Mouse (Mus musculus): Measurements from ENCODE around the gene Per2. TPM values are rescaled to one million over a fixed set of nuclear protein-coding genes. Genes with fewer than 3 reads are reported as not detected.

Per2 gene
- total and polyA plus RNA-seq, 2 experiments from 2014 or later = 3.8 to 10.5 TPM

DNA sequence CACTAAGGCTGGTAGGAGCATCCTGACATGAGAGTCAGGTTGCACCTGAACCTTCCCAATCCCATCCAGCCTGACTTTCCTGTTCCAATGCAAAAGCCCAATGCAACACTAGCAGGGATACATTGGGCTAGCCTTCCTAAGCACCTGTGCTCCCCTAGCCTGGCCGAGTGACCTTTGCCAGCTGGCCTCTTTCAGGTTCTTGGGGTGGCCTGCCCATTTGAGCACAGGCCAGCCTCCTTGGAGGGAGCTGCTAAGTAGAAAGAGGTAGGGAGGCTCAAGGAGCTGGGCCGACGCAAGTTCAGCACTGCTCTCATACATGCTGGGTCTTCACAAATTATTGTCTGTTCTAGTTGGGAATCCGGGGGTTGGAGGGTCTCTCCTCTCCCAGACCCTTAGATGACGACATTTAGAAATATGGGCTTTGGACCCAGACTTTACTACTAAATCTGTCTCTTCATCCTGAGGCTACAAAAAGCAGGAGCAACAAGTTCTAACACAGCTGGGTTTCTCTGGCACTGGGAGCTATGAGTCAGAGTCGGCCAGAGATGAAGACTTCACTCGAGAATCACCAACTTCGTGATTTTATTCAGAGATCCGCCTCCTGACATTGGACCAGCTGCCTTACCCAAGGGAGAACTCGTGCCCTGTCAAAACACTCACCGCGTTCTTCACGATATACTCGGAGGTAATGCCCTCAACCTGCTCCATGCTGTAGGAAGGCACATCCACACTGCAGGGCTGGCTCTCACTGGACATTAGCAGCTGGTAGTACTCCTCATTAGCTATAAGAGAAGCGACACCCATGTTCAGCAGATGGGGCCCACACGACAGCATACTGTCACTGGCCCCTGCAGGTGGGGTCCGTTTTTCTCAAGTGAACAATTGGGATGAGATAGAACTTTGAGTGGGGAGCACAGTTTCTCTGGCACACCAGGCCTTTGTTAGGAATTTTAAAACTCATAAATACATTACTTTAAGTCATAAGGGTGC, 14.0 kb downstream of the Per2 start:
- no peak for TF ChIP-seq CTCF (IDR thresholded peaks at IDR 0.05)
- WGBS = 89% methylated on average over 17 of the region's 17 CpGs
- Histone ChIP-seq H3K4me3 (ENCODE audit: low read depth, low read length) (no peak overlapping the region), H3K4me2 (ENCODE audit: low read depth, low read length, poor library complexity, severe bottlenecking) (no peak overlapping the region), H3K27ac (ENCODE audit: low read depth, low read length) (no peak overlapping the region), H3K9ac (replicated peaks; ENCODE audit: low read length, poor library complexity, severe bottlenecking) (no peak overlapping the region), H3K27me3 (ENCODE audit: insufficient read depth, low read length) (no peaks in the 10 kb centered on the region), H3K9me3 (ENCODE audit: low read length) (no peaks in the 10 kb centered on the region), H3K36me3 (ENCODE audit: insufficient read depth, low read length) (peaks cover 55% of the 10 kb centered on the region), H3K4me1 (ENCODE audit: insufficient read depth, low read length) (no peaks in the 10 kb centered on the region)
- ATAC-seq (ENCODE audit: low FRiP score) (no peak), DNase-seq (ENCODE audit: low spot score) (no peak)

DNA sequence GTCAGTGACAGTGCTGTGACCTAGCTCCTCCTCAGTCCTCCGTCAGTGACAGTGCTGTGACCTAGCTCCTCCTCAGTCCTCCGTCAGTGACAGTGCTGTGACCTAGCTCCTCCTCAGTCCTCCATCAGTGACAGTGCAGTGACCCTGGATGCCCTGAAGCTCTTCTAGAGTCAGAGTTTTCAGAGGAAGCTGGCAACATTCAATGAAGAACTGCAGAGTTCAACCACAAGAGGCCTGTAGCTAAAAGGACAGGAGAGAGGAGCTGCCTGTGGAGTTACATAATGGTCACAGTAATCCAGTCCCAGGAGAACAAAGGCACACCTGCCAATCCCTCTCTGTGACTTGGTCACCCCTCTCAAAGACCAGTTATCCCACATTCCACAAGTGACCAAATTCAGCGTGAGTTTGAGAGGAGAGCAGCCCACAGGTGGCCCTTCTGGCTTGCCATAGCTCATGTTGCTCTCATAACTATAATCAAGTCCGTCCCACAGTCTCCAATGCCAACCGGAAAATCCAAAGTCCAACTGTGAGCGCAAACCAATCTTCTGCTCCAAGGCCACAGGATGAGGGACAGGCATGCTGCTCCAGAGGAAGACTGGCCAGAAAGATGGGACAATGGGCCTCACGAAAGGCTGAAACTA, 16.7 kb downstream of the Per2 start:
- TF ChIP-seq CTCF (IDR thresholded peaks at IDR 0.05) = no peak
- WGBS = 62% methylated on average over 6 of the region's 7 CpGs

DNA sequence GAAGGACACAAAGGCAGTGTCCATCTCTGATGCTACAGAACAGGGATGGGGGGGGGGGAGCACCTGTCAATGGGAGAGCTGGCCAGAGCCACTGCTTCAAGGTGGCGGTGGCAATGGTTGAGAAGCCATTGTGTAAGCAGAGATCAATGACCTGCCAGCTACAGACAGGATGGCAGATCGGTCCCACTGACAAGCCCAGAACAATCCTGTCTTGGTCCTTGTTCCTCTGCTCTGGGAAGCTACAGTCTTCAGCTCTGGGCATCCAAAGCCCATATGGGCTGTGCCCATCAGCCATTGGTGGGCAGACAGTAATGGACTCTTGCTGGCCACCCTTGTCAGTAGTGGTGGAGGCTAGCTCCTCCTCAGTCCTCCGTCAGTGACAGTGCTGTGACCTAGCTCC, 17.3 kb downstream of the Per2 start:
- H3K4me3 ChIP-seq (ENCODE audit: low read depth, low read length) = no peak overlapping the region
- 94% methylated on average over 3 of the region's 3 CpGs for WGBS
- no peak for ATAC-seq (ENCODE audit: low FRiP score)
- peaks cover 38% of the 10 kb centered on the region for H3K36me3 ChIP-seq (ENCODE audit: insufficient read depth, low read length)
- no peak overlapping the region for H3K9ac ChIP-seq (replicated peaks; ENCODE audit: low read length, poor library complexity, severe bottlenecking)
- H3K9me3 ChIP-seq (ENCODE audit: low read length) = no peaks in the 10 kb centered on the region
- H3K27ac ChIP-seq (ENCODE audit: low read depth, low read length) = no peak overlapping the region
- no peak overlapping the region for H3K4me2 ChIP-seq (ENCODE audit: low read depth, low read length, poor library complexity, severe bottlenecking)
- TF ChIP-seq CTCF (IDR thresholded peaks at IDR 0.05) = no peak
- DNase-seq (ENCODE audit: low spot score) = no peak
- no peaks in the 10 kb centered on the region for H3K4me1 ChIP-seq (ENCODE audit: insufficient read depth, low read length)
- no peaks in the 10 kb centered on the region for H3K27me3 ChIP-seq (ENCODE audit: insufficient read depth, low read length)

More for the DNA sequence above, 16.7 kb downstream of the Per2 start:
- no peak for DNase-seq (ENCODE audit: low spot score)
- Histone ChIP-seq H3K9me3 (ENCODE audit: low read length) (no peaks in the 10 kb centered on the region), H3K4me1 (ENCODE audit: insufficient read depth, low read length) (no peaks in the 10 kb centered on the region), H3K9ac (replicated peaks; ENCODE audit: low read length, poor library complexity, severe bottlenecking) (no peak overlapping the region), H3K27me3 (ENCODE audit: insufficient read depth, low read length) (no peaks in the 10 kb centered on the region), H3K4me3 (ENCODE audit: low read depth, low read length) (no peak overlapping the region), H3K27ac (ENCODE audit: low read depth, low read length) (no peak overlapping the region), H3K36me3 (ENCODE audit: insufficient read depth, low read length) (peaks cover 39% of the 10 kb centered on the region), H3K4me2 (ENCODE audit: low read depth, low read length, poor library complexity, severe bottlenecking) (no peak overlapping the region)
- ATAC-seq (ENCODE audit: low FRiP score) = no peak

DNA sequence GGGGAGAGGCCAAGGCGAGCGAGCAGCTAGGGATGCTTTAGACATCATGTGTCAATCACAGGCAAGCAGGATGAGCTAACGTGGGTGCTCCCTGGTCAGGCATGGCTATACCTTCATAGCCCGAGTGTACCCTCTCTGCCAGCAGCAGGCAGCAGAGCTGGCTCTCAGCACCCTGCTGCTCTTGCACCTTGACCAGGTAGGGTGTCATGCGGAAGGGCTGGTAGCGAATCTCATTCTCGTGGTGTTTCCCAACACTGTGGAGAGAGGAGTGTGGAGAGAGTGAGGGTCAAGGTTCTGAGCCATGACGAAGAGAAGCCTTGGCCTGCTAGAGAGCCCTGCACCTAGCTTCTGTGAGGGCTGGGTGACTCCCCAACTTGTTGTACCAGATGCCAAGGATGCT, 19.3 kb downstream of the Per2 start:
- DNase-seq (ENCODE audit: low spot score) (no peak), ATAC-seq (ENCODE audit: low FRiP score) (no peak)
- 89% methylated on average over 8 of the region's 8 CpGs for WGBS
- no peak overlapping the region for H3K4me3 ChIP-seq (ENCODE audit: low read depth, low read length)
- 0 out of 2 replicates have a peak, but pooled peaks cover 8% of the 10 kb centered on the region for H3K4me1 ChIP-seq (ENCODE audit: insufficient read depth, low read length)
- H3K9me3 ChIP-seq (ENCODE audit: low read length) = no peaks in the 10 kb centered on the region
- no peak overlapping the region for H3K4me2 ChIP-seq (ENCODE audit: low read depth, low read length, poor library complexity, severe bottlenecking)
- no peaks in the 10 kb centered on the region for H3K27me3 ChIP-seq (ENCODE audit: insufficient read depth, low read length)
- no peak overlapping the region for H3K27ac ChIP-seq (ENCODE audit: low read depth, low read length)
- no peak for TF ChIP-seq CTCF (IDR thresholded peaks at IDR 0.05)
- H3K9ac ChIP-seq (replicated peaks; ENCODE audit: low read length, poor library complexity, severe bottlenecking) = no peak overlapping the region
- H3K36me3 ChIP-seq (ENCODE audit: insufficient read depth, low read length) = peaks cover 41% of the 10 kb centered on the region

DNA sequence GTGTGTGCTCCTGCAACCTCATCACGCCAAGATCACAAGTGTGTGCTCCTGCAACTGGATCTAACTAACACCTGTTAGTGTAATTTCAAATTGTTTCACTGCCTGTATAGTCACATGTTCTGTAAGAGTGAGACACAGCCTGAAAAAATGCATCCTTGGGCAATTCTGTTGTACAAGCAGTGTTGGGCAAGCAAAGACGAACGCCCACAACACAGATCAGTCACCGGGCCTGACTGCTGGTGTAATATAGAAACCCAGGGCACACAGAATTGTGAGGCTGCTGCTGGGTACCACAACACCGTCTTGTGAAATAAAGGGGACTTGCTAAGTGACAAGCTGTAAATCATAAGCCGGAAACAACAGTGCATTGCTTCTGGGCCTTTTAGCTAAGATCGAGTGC, 21.6 kb downstream of the Per2 start:
- DNase-seq (ENCODE audit: low spot score) (no peak), ATAC-seq (ENCODE audit: low FRiP score) (no peak)
- no peak overlapping the region for H3K4me2 ChIP-seq (ENCODE audit: low read depth, low read length, poor library complexity, severe bottlenecking)
- 0 out of 2 replicates have a peak, but pooled peaks cover 8% of the 10 kb centered on the region for H3K4me1 ChIP-seq (ENCODE audit: insufficient read depth, low read length)
- 93% methylated on average over 7 of the region's 7 CpGs for WGBS
- H3K9me3 ChIP-seq (ENCODE audit: low read length) = no peaks in the 10 kb centered on the region
- no peak overlapping the region for H3K27ac ChIP-seq (ENCODE audit: low read depth, low read length)
- H3K4me3 ChIP-seq (ENCODE audit: low read depth, low read length) = no peak overlapping the region
- no peaks in the 10 kb centered on the region for H3K27me3 ChIP-seq (ENCODE audit: insufficient read depth, low read length)
- H3K9ac ChIP-seq (replicated peaks; ENCODE audit: low read length, poor library complexity, severe bottlenecking) = no peak overlapping the region
- TF ChIP-seq CTCF (IDR thresholded peaks at IDR 0.05) = no peak
- peaks cover 42% of the 10 kb centered on the region for H3K36me3 ChIP-seq (ENCODE audit: insufficient read depth, low read length)

DNA sequence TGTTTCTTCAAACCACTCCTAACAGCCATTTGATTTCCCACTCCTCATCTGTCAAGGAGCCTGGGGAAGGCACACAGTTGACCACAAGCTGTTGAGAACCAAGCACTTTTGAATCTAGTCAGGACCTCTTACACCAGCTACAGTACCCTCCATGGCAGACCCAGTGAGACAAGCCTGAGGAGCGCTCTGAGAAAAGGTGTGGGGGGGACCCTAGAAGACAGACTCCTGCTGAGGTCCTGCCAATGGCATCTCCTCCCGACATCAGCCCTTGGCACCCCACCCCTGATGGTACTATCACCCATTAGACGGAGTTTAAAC, 22.1 kb downstream of the Per2 start:
- H3K27ac ChIP-seq (ENCODE audit: low read depth, low read length) = no peak overlapping the region
- H3K9me3 ChIP-seq (ENCODE audit: low read length) = no peaks in the 10 kb centered on the region
- DNase-seq (ENCODE audit: low spot score) (no peak), ATAC-seq (ENCODE audit: low FRiP score) (no peak)
- no peak for TF ChIP-seq CTCF (IDR thresholded peaks at IDR 0.05)
- 0 out of 2 replicates have a peak, but pooled peaks cover 8% of the 10 kb centered on the region for H3K4me1 ChIP-seq (ENCODE audit: insufficient read depth, low read length)
- no peak overlapping the region for H3K4me2 ChIP-seq (ENCODE audit: low read depth, low read length, poor library complexity, severe bottlenecking)
- H3K36me3 ChIP-seq (ENCODE audit: insufficient read depth, low read length) = peaks cover 48% of the 10 kb centered on the region
- no peak overlapping the region for H3K9ac ChIP-seq (replicated peaks; ENCODE audit: low read length, poor library complexity, severe bottlenecking)
- 89% methylated on average over 3 of the region's 3 CpGs for WGBS
- H3K4me3 ChIP-seq (ENCODE audit: low read depth, low read length) = no peak overlapping the region
- no peaks in the 10 kb centered on the region for H3K27me3 ChIP-seq (ENCODE audit: insufficient read depth, low read length)
